Mouse (Mus musculus): Measurements from ENCODE around the gene Faf1. TPM values are rescaled to one million over a fixed set of nuclear protein-coding genes. Genes with fewer than 3 reads are reported as not detected.

Gene Faf1
- polyA plus RNA-seq, 1 experiment from 2014 or later: 48.4 TPM

- peaks cover 4% of the 10 kb centered on the region; the same call in 1 of the 2 replicates for H3K4me1 ChIP-seq (ENCODE audit: control insufficient read depth, insufficient read depth, low read length)
- H3K27ac ChIP-seq (replicated peaks; ENCODE audit: low read depth, low read length): no peak overlapping the region
- H3K4me2 ChIP-seq (ENCODE audit: low read length): no peak overlapping the region
- H3K27me3 ChIP-seq (ENCODE audit: control insufficient read depth, insufficient read depth, low read length): no peaks in the 10 kb centered on the region
- DNase-seq (no peak), ATAC-seq (ENCODE audit: low FRiP score, low TSS enrichment) (no peak)
- no peaks in the 10 kb centered on the region for H3K9me3 ChIP-seq (ENCODE audit: control insufficient read depth, low read length)
- H3K4me3 ChIP-seq (replicated peaks; ENCODE audit: low read depth, low read length): no peak overlapping the region
- H3K9ac ChIP-seq (replicated peaks; ENCODE audit: low read length): no peak overlapping the region
- H3K36me3 ChIP-seq (ENCODE audit: control insufficient read depth, insufficient read depth, low read length): no peaks in the 10 kb centered on the region
- WGBS: 47% methylated on average over 4 of the region's 4 CpGs
These were observed 113.1 kb downstream of the Faf1 start for GRCm38 (mm10) chr4:109789347-109790001.

DNA sequence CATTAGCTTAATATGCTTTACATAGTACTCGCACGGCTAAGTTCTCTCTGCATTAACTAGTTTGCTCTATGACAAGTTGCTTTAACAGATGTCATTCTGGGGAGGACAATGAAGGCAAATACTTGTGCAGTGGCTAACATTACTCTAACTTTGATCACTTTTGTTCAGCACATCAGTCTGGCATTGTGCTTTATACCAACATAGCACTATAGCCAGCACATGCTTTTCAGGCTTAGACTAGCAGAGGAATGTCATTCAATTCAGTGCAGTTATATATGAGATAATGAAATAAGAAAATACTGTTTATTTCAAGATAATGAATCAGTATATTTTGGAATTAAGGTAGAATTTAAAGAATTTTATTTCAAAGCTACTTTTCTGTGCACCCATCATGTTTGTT is 115.9 kb downstream of the Faf1 start:
- Histone ChIP-seq H3K27me3 (ENCODE audit: control insufficient read depth, insufficient read depth, low read length) (no peaks in the 10 kb centered on the region), H3K4me3 (replicated peaks; ENCODE audit: low read depth, low read length) (no peak overlapping the region), H3K27ac (replicated peaks; ENCODE audit: low read depth, low read length) (no peak overlapping the region), H3K9ac (replicated peaks; ENCODE audit: low read length) (no peak overlapping the region), H3K9me3 (ENCODE audit: control insufficient read depth, low read length) (no peaks in the 10 kb centered on the region), H3K4me1 (ENCODE audit: control insufficient read depth, insufficient read depth, low read length) (peaks cover 4% of the 10 kb centered on the region; the same call in 1 of the 2 replicates), H3K36me3 (ENCODE audit: control insufficient read depth, insufficient read depth, low read length) (no peaks in the 10 kb centered on the region), H3K4me2 (ENCODE audit: low read length) (no peak overlapping the region)
- DNase-seq (no peak), ATAC-seq (ENCODE audit: low FRiP score, low TSS enrichment) (no peak)
- 21% methylated on average over 2 of the region's 2 CpGs for WGBS

- Histone ChIP-seq H3K4me1 (ENCODE audit: control insufficient read depth, insufficient read depth, low read length) (peaks cover 4% of the 10 kb centered on the region; the same call in 1 of the 2 replicates), H3K9ac (replicated peaks; ENCODE audit: low read length) (no peak overlapping the region), H3K36me3 (ENCODE audit: control insufficient read depth, insufficient read depth, low read length) (no peaks in the 10 kb centered on the region), H3K4me2 (ENCODE audit: low read length) (no peak overlapping the region), H3K4me3 (replicated peaks; ENCODE audit: low read depth, low read length) (no peak overlapping the region), H3K27ac (replicated peaks; ENCODE audit: low read depth, low read length) (no peak overlapping the region), H3K27me3 (ENCODE audit: control insufficient read depth, insufficient read depth, low read length) (no peaks in the 10 kb centered on the region), H3K9me3 (ENCODE audit: control insufficient read depth, low read length) (no peaks in the 10 kb centered on the region)
- no peak for DNase-seq
- ATAC-seq (ENCODE audit: low FRiP score, low TSS enrichment): no peak
- WGBS: 93% methylated on average over 2 of the region's 2 CpGs
These were observed 116.7 kb downstream of the Faf1 start for GRCm38 (mm10) chr4:109793072-109793471.

- no peak overlapping the region for H3K9ac ChIP-seq (replicated peaks; ENCODE audit: low read length)
- no peaks in the 10 kb centered on the region for H3K36me3 ChIP-seq (ENCODE audit: control insufficient read depth, insufficient read depth, low read length)
- no peaks in the 10 kb centered on the region for H3K27me3 ChIP-seq (ENCODE audit: control insufficient read depth, insufficient read depth, low read length)
- no peak overlapping the region for H3K27ac ChIP-seq (replicated peaks; ENCODE audit: low read depth, low read length)
- 83% methylated on average over 10 of the region's 10 CpGs for WGBS
- no peaks in the 10 kb centered on the region for H3K4me1 ChIP-seq (ENCODE audit: control insufficient read depth, insufficient read depth, low read length)
- no peak for ATAC-seq (ENCODE audit: low FRiP score, low TSS enrichment)
- H3K4me2 ChIP-seq (ENCODE audit: low read length): no peak overlapping the region
- H3K4me3 ChIP-seq (replicated peaks; ENCODE audit: low read depth, low read length): no peak overlapping the region
- H3K9me3 ChIP-seq (ENCODE audit: control insufficient read depth, low read length): no peaks in the 10 kb centered on the region
- DNase-seq: no peak
These were observed 121.3 kb downstream of the Faf1 start for GRCm38 (mm10) chr4:109797511-109798182.

GRCm38 (mm10) chr4:109806408-109806807 is 130.0 kb downstream of the Faf1 start:
- no peak; the same call in 1 of the 2 replicates for ATAC-seq (ENCODE audit: low FRiP score, low TSS enrichment)
- DNase-seq: peak; percentile 63

GRCm38 (mm10) chr4:109815161-109815560 is 138.8 kb downstream of the Faf1 start:
- H3K36me3 ChIP-seq (ENCODE audit: control insufficient read depth, insufficient read depth, low read length): no peaks in the 10 kb centered on the region
- DNase-seq (no peak), ATAC-seq (ENCODE audit: low FRiP score, low TSS enrichment) (no peak)
- no peak overlapping the region for H3K4me3 ChIP-seq (replicated peaks; ENCODE audit: low read depth, low read length)
- no peaks in the 10 kb centered on the region for H3K4me1 ChIP-seq (ENCODE audit: control insufficient read depth, insufficient read depth, low read length)
- no peaks in the 10 kb centered on the region for H3K27me3 ChIP-seq (ENCODE audit: control insufficient read depth, insufficient read depth, low read length)
- no peak overlapping the region for H3K9ac ChIP-seq (replicated peaks; ENCODE audit: low read length)
- WGBS: 80% methylated on average over 1 of the region's 1 CpGs
- no peak overlapping the region for H3K27ac ChIP-seq (replicated peaks; ENCODE audit: low read depth, low read length)
- H3K4me2 ChIP-seq (ENCODE audit: low read length): no peak overlapping the region
- H3K9me3 ChIP-seq (ENCODE audit: control insufficient read depth, low read length): no peaks in the 10 kb centered on the region

More at GRCm38 (mm10) chr4:109806408-109806807, 130.0 kb downstream of the Faf1 start:
- no peaks in the 10 kb centered on the region for H3K27me3 ChIP-seq (ENCODE audit: control insufficient read depth, insufficient read depth, low read length)
- H3K4me3 ChIP-seq (replicated peaks; ENCODE audit: low read depth, low read length): no peak overlapping the region
- no peak overlapping the region for H3K4me2 ChIP-seq (ENCODE audit: low read length)
- 27% methylated on average over 5 of the region's 5 CpGs for WGBS
- H3K27ac ChIP-seq (replicated peaks; ENCODE audit: low read depth, low read length): no peak overlapping the region; the same call in 1 of the 2 replicates
- H3K36me3 ChIP-seq (ENCODE audit: control insufficient read depth, insufficient read depth, low read length): no peaks in the 10 kb centered on the region
- H3K4me1 ChIP-seq (ENCODE audit: control insufficient read depth, insufficient read depth, low read length): peaks cover 6% of the 10 kb centered on the region
- no peaks in the 10 kb centered on the region for H3K9me3 ChIP-seq (ENCODE audit: control insufficient read depth, low read length)
- no peak overlapping the region for H3K9ac ChIP-seq (replicated peaks; ENCODE audit: low read length)

- ATAC-seq (ENCODE audit: low FRiP score, low TSS enrichment): no peak
- H3K27ac ChIP-seq (replicated peaks; ENCODE audit: low read depth, low read length): no peak overlapping the region
- no peaks in the 10 kb centered on the region for H3K9me3 ChIP-seq (ENCODE audit: control insufficient read depth, low read length)
- H3K9ac ChIP-seq (replicated peaks; ENCODE audit: low read length): no peak overlapping the region
- no peaks in the 10 kb centered on the region for H3K27me3 ChIP-seq (ENCODE audit: control insufficient read depth, insufficient read depth, low read length)
- WGBS: 78% methylated on average over 1 of the region's 1 CpGs
- no peak overlapping the region for H3K4me2 ChIP-seq (ENCODE audit: low read length)
- no peaks in the 10 kb centered on the region for H3K36me3 ChIP-seq (ENCODE audit: control insufficient read depth, insufficient read depth, low read length)
- H3K4me1 ChIP-seq (ENCODE audit: control insufficient read depth, insufficient read depth, low read length): no peaks in the 10 kb centered on the region
- no peak for DNase-seq
- no peak overlapping the region for H3K4me3 ChIP-seq (replicated peaks; ENCODE audit: low read depth, low read length)
These were observed 139.2 kb downstream of the Faf1 start for GRCm38 (mm10) chr4:109815592-109815991.

GRCm38 (mm10) chr4:109819455-109819854 is 143.1 kb downstream of the Faf1 start:
- no peak overlapping the region for H3K4me2 ChIP-seq (ENCODE audit: low read length)
- ATAC-seq (ENCODE audit: low FRiP score, low TSS enrichment) (no peak), DNase-seq (no peak)
- H3K4me1 ChIP-seq (ENCODE audit: control insufficient read depth, insufficient read depth, low read length): no peaks in the 10 kb centered on the region
- H3K9ac ChIP-seq (replicated peaks; ENCODE audit: low read length): no peak overlapping the region
- H3K27ac ChIP-seq (replicated peaks; ENCODE audit: low read depth, low read length): no peak overlapping the region
- H3K9me3 ChIP-seq (ENCODE audit: control insufficient read depth, low read length): no peaks in the 10 kb centered on the region
- no peaks in the 10 kb centered on the region for H3K36me3 ChIP-seq (ENCODE audit: control insufficient read depth, insufficient read depth, low read length)
- no peaks in the 10 kb centered on the region for H3K27me3 ChIP-seq (ENCODE audit: control insufficient read depth, insufficient read depth, low read length)
- H3K4me3 ChIP-seq (replicated peaks; ENCODE audit: low read depth, low read length): no peak overlapping the region

- no peaks in the 10 kb centered on the region for H3K27me3 ChIP-seq (ENCODE audit: control insufficient read depth, insufficient read depth, low read length)
- DNase-seq: no peak
- H3K27ac ChIP-seq (replicated peaks; ENCODE audit: low read depth, low read length): no peak overlapping the region
- H3K4me2 ChIP-seq (ENCODE audit: low read length): no peak overlapping the region
- ATAC-seq (ENCODE audit: low FRiP score, low TSS enrichment): no peak
- WGBS: 96% methylated on average over 3 of the region's 3 CpGs
- H3K4me1 ChIP-seq (ENCODE audit: control insufficient read depth, insufficient read depth, low read length): no peaks in the 10 kb centered on the region
- H3K9ac ChIP-seq (replicated peaks; ENCODE audit: low read length): no peak overlapping the region
- H3K36me3 ChIP-seq (ENCODE audit: control insufficient read depth, insufficient read depth, low read length): 0 out of 2 replicates have a peak, but pooled peaks cover 7% of the 10 kb centered on the region
- no peaks in the 10 kb centered on the region for H3K9me3 ChIP-seq (ENCODE audit: control insufficient read depth, low read length)
- H3K4me3 ChIP-seq (replicated peaks; ENCODE audit: low read depth, low read length): no peak overlapping the region
These were observed 153.4 kb downstream of the Faf1 start for GRCm38 (mm10) chr4:109829800-109830199.

All from midbrain, embryonic 14.5 days (tissue).